Mouse (Mus musculus) left cerebral cortex, postnatal 36 days (tissue): Measurements from ENCODE around the gene Nkain2. TPM values are rescaled to one million over a fixed set of nuclear protein-coding genes. Genes with fewer than 3 reads are reported as not detected.
"Not testable (repeated sequence)": the region's sequence is repeated elsewhere in the genome, so short reads cannot be mapped to it uniquely, and the experiment has no call there.

Source experiments
- DNase-seq, 2 experiments: peaks; one replicate each; pipeline ENCODE4 v3.0.0; 2021 to 2022; ENCODE audit warnings: low spot score in 2 of 2, mixed read lengths in 1 of 2
- intact Hi-C: fragments of 180-260 bp; cut with DNase I; formaldehyde crosslinking; loops from one replicate; pipeline ENCODE4 v1.15.1; 2025
- total RNA-seq, 2 experiments: library from RNA; stranded (reverse); gene quantifications; 2 replicates each; pipeline ENCODE4 v1.2.3; 2021

Nkain2 gene
- total RNA-seq, result 10 to 100 TPM; 29.2 to 30.4 TPM

- DNase-seq, result peak; percentile 79 to 84
- intact Hi-C loops, result loop anchor here (5.0 to 10.0 kb wide), 2 partner anchors 175 to 1148 kb away; no protein-coding TSS in a partner anchor
Observed at GRCm38 (mm10) chr10:32889652-32890506, at the start of gene Nkain2. Gene Nkain2 (minus strand): TSS chr10:32890462.

- no peak for DNase-seq
Observed at GRCm38 (mm10) chr10:32939853-32940252, 49.6 kb upstream of the Nkain2 start.

GRCm38 (mm10) chr10:32895093-32895492 is 4.8 kb upstream of the Nkain2 start:
- intact Hi-C loops, result loop anchor here (10.0 kb wide), 1 partner anchor 180 kb away; no protein-coding TSS in a partner anchor
- no peak for DNase-seq

More at GRCm38 (mm10) chr10:32939853-32940252, 49.6 kb upstream of the Nkain2 start:
- intact Hi-C loops, result no loop called here

GRCm38 (mm10) chr10:32890507-32891131 is 357 bp upstream of the Nkain2 start:
- peak; percentile 52 to 64 for DNase-seq
- intact Hi-C loops, result loop anchor here (5.0 to 10.0 kb wide), 2 partner anchors 176 to 1148 kb away; no protein-coding TSS in a partner anchor

- intact Hi-C loops, result no loop called here
- DNase-seq, result no peak
Observed at GRCm38 (mm10) chr10:32881977-32882376, 8.3 kb downstream of the Nkain2 start.

- intact Hi-C loops, result loop anchor here (5.0 kb wide), 1 partner anchor 751 kb away; the partner anchor contains the start of gene Clvs2
- no peak for DNase-seq
Observed at GRCm38 (mm10) chr10:32870691-32871406, 19.4 kb downstream of the Nkain2 start.

- DNase-seq, result no peak
- intact Hi-C loops, result no loop called here
Observed at GRCm38 (mm10) chr10:32869541-32869940, 20.7 kb downstream of the Nkain2 start.

GRCm38 (mm10) chr10:32815210-32815883 is 74.9 kb downstream of the Nkain2 start:
- intact Hi-C loops, result no loop called here
- DNase-seq, result no peak

GRCm38 (mm10) chr10:32796215-32796614 is 94.0 kb downstream of the Nkain2 start:
- DNase-seq, result no peak
- intact Hi-C loops, result no loop called here

- peak; percentile 9 to 20 for DNase-seq
- intact Hi-C loops, result no loop called here
Observed at GRCm38 (mm10) chr10:32790541-32790940, 99.7 kb downstream of the Nkain2 start.

- no peak for DNase-seq
- intact Hi-C loops, result no loop called here
Observed at GRCm38 (mm10) chr10:32782732-32783359, 107.4 kb downstream of the Nkain2 start.

- intact Hi-C loops, result no loop called here
- no peak for DNase-seq
Observed at GRCm38 (mm10) chr10:32738989-32739388, 151.3 kb downstream of the Nkain2 start.

- DNase-seq, intact Hi-C loops: not testable (repeated sequence)
Observed at GRCm38 (mm10) chr10:32706579-32706978, 183.7 kb downstream of the Nkain2 start.

- no peak for DNase-seq
- intact Hi-C loops, result no loop called here
Observed at GRCm38 (mm10) chr10:32696661-32697060, 193.6 kb downstream of the Nkain2 start.

- no peak for DNase-seq
- intact Hi-C loops, result no loop called here
Observed at GRCm38 (mm10) chr10:32684548-32684947, 205.7 kb downstream of the Nkain2 start.

- intact Hi-C loops, result no loop called here
- no peak for DNase-seq
Observed at GRCm38 (mm10) chr10:32640256-32640655, 250.0 kb downstream of the Nkain2 start.

GRCm38 (mm10) chr10:32639173-32639572 is 251.1 kb downstream of the Nkain2 start:
- DNase-seq, result no peak
- intact Hi-C loops, result no loop called here

GRCm38 (mm10) chr10:32631043-32631442 is 259.2 kb downstream of the Nkain2 start:
- no peak for DNase-seq
- intact Hi-C loops, result no loop called here

- intact Hi-C loops, result no loop called here
- no peak for DNase-seq
Observed at GRCm38 (mm10) chr10:32604448-32604847, 285.8 kb downstream of the Nkain2 start.
